Mouse (Mus musculus) heart, postnatal 10 days (tissue): ENCODE measurements around the gene Fam169a. TPM values are rescaled to one million over a fixed set of nuclear protein-coding genes. Genes with fewer than 3 reads are reported as not detected.

Source experiments
- DNase-seq, 2 experiments: peaks; one replicate each; pipeline ENCODE4 v3.0.0; 2021
- intact Hi-C: fragments of 180-260 bp; cut with DNase I; formaldehyde crosslinking; loops from one replicate; pipeline ENCODE4 v1.15.1; 2025
- total RNA-seq, 2 experiments: library from RNA; stranded (reverse); gene quantifications; 2 replicates each; pipeline ENCODE4 v1.2.3; 2021

Fam169a gene
- total RNA-seq, 2 experiments from 2014 or later = 0.87 to 0.89 TPM

DNA sequence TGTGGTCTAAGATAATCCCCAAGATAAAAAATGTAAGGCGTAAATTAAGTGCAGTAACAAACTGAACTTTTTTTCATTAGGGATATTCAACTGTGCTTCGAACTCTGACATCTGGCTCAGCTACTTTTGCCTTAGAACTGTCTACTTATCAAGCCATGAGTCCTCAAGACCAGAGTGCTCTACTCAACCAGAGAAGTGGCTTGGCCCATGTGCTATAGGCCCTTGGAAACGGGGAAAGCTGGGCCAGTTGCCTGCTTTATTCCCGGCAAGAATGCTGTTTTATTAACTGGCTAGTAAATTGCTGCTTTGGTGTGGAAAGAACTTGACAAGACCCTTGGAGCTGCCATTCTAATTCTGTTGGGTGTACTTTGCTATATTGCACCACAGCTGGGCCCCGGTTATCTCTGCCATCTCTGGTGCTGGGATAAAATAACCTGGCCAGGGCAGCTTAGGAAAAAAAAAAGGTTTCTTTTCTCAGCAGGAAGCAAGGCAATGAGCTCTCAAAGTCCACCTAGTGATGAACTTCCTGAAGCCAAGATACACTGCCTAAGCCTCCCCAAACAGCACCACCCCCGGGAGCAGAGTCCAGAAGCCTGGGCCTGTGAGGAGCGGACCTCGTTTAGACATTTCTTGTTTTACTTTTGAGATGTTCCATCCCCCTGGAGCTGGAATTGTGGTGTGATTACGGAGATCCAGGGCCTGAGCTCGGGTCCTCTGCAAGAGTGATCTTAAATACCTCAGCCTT lies 108.6 kb downstream of the Fam169a start:
- intact Hi-C loops = no loop called here
- no peak for DNase-seq

DNA sequence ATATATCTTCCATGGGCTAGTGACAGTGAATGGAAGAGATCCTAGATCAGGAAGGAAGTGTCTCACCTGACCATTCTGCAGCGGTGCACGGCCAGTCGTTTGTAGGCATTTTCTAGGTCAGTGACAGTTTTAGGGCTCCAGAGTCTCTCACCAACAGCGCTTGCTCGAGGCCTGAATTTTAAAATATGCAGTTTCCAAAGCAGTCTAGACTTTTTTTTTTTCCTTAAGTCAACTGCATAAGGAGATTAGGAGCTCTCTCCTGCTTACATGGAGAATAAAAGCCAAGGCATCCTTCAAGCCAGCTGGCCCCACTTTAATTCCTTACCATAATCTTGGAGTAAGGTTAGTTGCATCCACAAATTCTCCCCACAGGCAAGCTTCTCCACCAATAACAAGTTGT lies 109.6 kb downstream of the Fam169a start:
- no peak for DNase-seq
- intact Hi-C loops = no loop called here

DNA sequence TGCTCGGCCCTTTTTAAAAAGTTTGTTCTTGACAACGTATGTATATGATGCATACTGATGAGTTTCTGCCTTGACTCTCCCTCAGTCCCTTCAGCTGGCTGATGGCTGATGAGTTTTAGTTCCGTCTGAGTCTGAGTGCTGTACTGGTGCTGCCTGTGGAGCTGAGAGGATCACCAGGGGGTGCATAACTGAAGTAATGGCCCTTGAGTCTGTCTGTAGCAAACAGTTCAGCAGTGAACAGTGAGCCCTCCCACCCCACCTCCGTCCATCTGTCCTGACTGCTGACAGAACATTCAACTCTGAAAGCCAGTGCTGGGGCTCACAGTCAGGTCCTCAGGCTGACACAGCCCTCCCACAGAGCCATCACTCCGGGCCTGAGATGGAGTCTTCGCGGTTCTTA lies 111.9 kb downstream of the Fam169a start:
- intact Hi-C loops = no loop called here
- DNase-seq = no peak

DNA sequence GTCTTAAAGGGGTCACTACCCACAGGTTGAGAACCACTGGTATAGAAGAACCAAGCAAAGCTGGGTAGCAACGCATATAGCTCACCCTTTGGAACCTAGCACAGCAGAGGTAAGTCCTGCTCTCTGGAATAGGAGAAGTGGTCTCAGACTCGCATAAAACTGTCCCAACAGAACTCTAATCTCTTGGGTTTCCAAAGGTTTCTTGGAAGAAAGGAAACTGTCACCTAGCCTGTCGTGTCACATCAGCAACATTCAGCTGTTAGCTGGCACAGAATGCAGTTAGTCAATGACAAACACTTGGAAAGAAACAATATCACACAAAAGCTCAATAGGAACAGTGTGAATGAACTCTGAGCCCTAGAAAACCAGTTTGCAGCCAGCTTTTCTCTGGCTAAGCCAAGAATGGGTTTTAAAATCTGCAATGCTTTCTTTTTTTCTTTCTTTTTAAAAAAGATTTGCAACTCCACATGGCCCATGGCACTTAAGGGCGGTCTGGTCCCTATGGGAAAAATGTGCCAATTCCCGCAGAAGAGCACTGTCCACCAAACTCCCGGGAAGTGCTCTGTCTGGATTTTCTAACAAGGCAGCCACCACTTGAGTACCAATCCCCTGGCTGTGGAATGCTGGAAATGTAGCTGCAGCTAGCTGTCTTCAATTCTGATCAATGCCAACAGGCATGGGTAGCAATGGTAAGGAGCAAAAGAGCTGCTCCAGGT lies 113.2 kb downstream of the Fam169a start:
- intact Hi-C loops = no loop called here
- DNase-seq = no peak

Other genes starting within 250 kb of the Fam169a start
- gene Gcnt4, start 142.6 kb upstream of the Fam169a start, total RNA-seq = under 1 TPM; 0.30 to 0.36 TPM
- gene 1700029F12Rik, start 32.9 kb upstream of the Fam169a start, total RNA-seq = not detected
- 10 to 100 TPM in 1 of 2 experiments, under 1 TPM in 1; 0.48 to 14.0 TPM for gene Gm6169, start 32.0 kb downstream of the Fam169a start, total RNA-seq
- 10 to 100 TPM; 37.9 to 42.5 TPM for gene Gfm2, start 70.7 kb downstream of the Fam169a start, total RNA-seq
- 10 to 100 TPM; 62.7 to 65.3 TPM for gene Nsa2, start 70.7 kb downstream of the Fam169a start, total RNA-seq
- 10 to 100 TPM; 24.3 to 29.8 TPM for gene Hexb, start 131.1 kb downstream of the Fam169a start, total RNA-seq
- gene Enc1, start 173.8 kb downstream of the Fam169a start, total RNA-seq = 10 to 100 TPM; 11.8 to 16.2 TPM